Mouse (Mus musculus) adrenal gland (tissue): Measurements from ENCODE around the gene Acss1.

Experiments
- intact Hi-C: fragments of 180-260 bp; cut with DNase I; formaldehyde crosslinking; loops from one replicate; pipeline ENCODE4 v1.15.1; 2025

Acss1 gene

GRCm38 (mm10) chr2:150579628-150580027, 88.7 kb downstream of the Acss1 start:
- intact Hi-C loops = no loop called here

GRCm38 (mm10) chr2:150578603-150579002, 89.7 kb downstream of the Acss1 start:
- intact Hi-C loops = no loop called here

- intact Hi-C loops = no loop called here
Measured at GRCm38 (mm10) chr2:150576256-150576655, 92.0 kb downstream of the Acss1 start.

- intact Hi-C loops = no loop called here
Measured at GRCm38 (mm10) chr2:150572463-150572862, 95.8 kb downstream of the Acss1 start.

- intact Hi-C loops = no loop called here
Measured at GRCm38 (mm10) chr2:150570761-150571160, 97.5 kb downstream of the Acss1 start.

- intact Hi-C loops = no loop called here
Measured at GRCm38 (mm10) chr2:150569847-150570590, 98.3 kb downstream of the Acss1 start, which contains the start of gene Cst7. Gene Cst7 (plus strand): TSS chr2:150570415.
